Mouse (Mus musculus) 3134 (cell line): ENCODE measurements at regions not wholly inside any gene's neighbourhood (a gene's known extent, or its start where the extent isn't known, plus 50 kb on each side); places are given as distances from the start of the nearest gene placed in this dataset.

ENCODE experiments used
- DNase-seq: peaks from one replicate; pipeline ENCODE4 v3.0.0-alpha.2; 2011; ENCODE audit warnings: low spot score; ENCODE audit not compliant: insufficient read length; ENCODE audit errors: extremely low read depth

GRCm38 (mm10) chr13:84345791-84346511 is 123.9 kb downstream of the Tmem161b start:
- DNase-seq, result peak; percentile 3

- no peak for DNase-seq
Measured at GRCm38 (mm10) chr13:84346569-84346968, 124.5 kb downstream of the Tmem161b start.

GRCm38 (mm10) chr13:84347181-84347913 is 125.3 kb downstream of the Tmem161b start:
- peak; percentile 1 for DNase-seq

GRCm38 (mm10) chr13:84347914-84348700 is 126.0 kb downstream of the Tmem161b start:
- peak; percentile 93 for DNase-seq

GRCm38 (mm10) chr13:84348701-84348975 is 126.5 kb downstream of the Tmem161b start:
- no peak for DNase-seq

- peak; percentile 34 for DNase-seq
Measured at GRCm38 (mm10) chr13:84349001-84349720, 127.1 kb downstream of the Tmem161b start.

GRCm38 (mm10) chr13:84349721-84350040 is 127.6 kb downstream of the Tmem161b start:
- DNase-seq, result no peak

GRCm38 (mm10) chr13:84350791-84351190 is 128.7 kb downstream of the Tmem161b start:
- DNase-seq, result no peak

GRCm38 (mm10) chr13:84356455-84356854 is 134.4 kb downstream of the Tmem161b start:
- no peak for DNase-seq

GRCm38 (mm10) chr13:84360536-84360935 is 138.4 kb downstream of the Tmem161b start:
- DNase-seq, result no peak

GRCm38 (mm10) chr13:84364069-84364468 is 142.0 kb downstream of the Tmem161b start:
- DNase-seq, result peak; percentile 4

- no peak for DNase-seq
Measured at GRCm38 (mm10) chr13:84365503-84365902, 143.4 kb downstream of the Tmem161b start.

GRCm38 (mm10) chr13:84366017-84366416 is 143.9 kb downstream of the Tmem161b start:
- no peak for DNase-seq

GRCm38 (mm10) chr13:84366839-84367238 is 144.7 kb downstream of the Tmem161b start:
- DNase-seq, result no peak

- no peak for DNase-seq
Measured at GRCm38 (mm10) chr13:84368225-84368624, 146.1 kb downstream of the Tmem161b start.

- no peak for DNase-seq
Measured at GRCm38 (mm10) chr13:84374711-84375257, 152.7 kb downstream of the Tmem161b start.

GRCm38 (mm10) chr13:84375941-84376340 is 153.8 kb downstream of the Tmem161b start:
- no peak for DNase-seq

- no peak for DNase-seq
Measured at GRCm38 (mm10) chr13:84378553-84379332, 156.6 kb downstream of the Tmem161b start.

GRCm38 (mm10) chr13:84391554-84391953 is 169.5 kb downstream of the Tmem161b start:
- no peak for DNase-seq
